Comparison of ENCODE assay signal across 8 mouse cellular contexts in genomic region chr2:160597582-160598281, GRCm38 (mm10). TPM values are rescaled to one million over a fixed set of nuclear protein-coding genes. Genes with fewer than 3 reads are reported as not detected.
A peak's percentile ranks its signal among the peaks of the same experiment; 100 is the strongest.
DNase-seq lines count a peak whose midpoint lies in the region; ATAC-seq and TF ChIP-seq lines count a peak whose summit lies in the region.

No protein-coding gene starts in this region.

- no peak overlapping the region for H3K4me3 ChIP-seq in left cerebral cortex, adult 2 months

- intact Hi-C loops in left cerebral cortex, adult 2 months (cut with DNase I), result loop anchor here (2.0 to 10.0 kb wide), 3 partner anchors 289 to 1803 kb away; partner anchors contain the start of gene Dhx35

- peak; percentile 90 for ATAC-seq in inflammation-experienced regulatory T-cells, adult 6 months
- peak; percentile 94 for ATAC-seq in megakaryocyte progenitor cell, adult 5-6 weeks (replicated peaks; ENCODE audit: poor library complexity)

- no peak overlapping the region for H3K27ac ChIP-seq in left cerebral cortex, adult 2 months

- TF ChIP-seq CTCF in left cerebral cortex, adult 2 months (IDR thresholded peaks at IDR 0.05), result peak; percentile 99

- DNase-seq in adipocyte (ENCODE audit: low spot score), result peak; percentile 84
- peak; percentile 49 to 75 for DNase-seq in cerebellum, postnatal 4 days (ENCODE audit: low spot score in 2 of 2)
- DNase-seq in gastrocnemius, postnatal 10 days, result peak; percentile 66
- DNase-seq in left cerebral cortex, adult 2 months (ENCODE audit: extremely low spot score in 1 of 2, low spot score in 2 of 2), result peak; percentile 55 to 75
- DNase-seq in right cerebral cortex, postnatal 14 days, result peak; percentile 70
- DNase-seq in urinary bladder, postnatal 36 days (ENCODE audit: low spot score in 2 of 2), result peak; percentile 53 to 59

RNA-seq across cellular contexts. Expression of gene Top1, which starts 48.0 kb away (rescaled TPM):
- total RNA-seq in gastrocnemius, postnatal 10 days (2021), result 10 to 100 TPM; 42.3 to 54.4 TPM
- 10 to 100 TPM; 84.6 to 91.2 (median 89.9) TPM for polyA plus RNA-seq in inflammation-experienced regulatory T-cells, adult 6 months (2017; shearing (Covaris generic))
- 10 to 100 TPM; 80.4 to 85.3 TPM for total RNA-seq in left cerebral cortex, adult 2 months (2021)
- 119 and 120 TPM in 2 replicates for total RNA-seq in megakaryocyte progenitor cell, adult 5-6 weeks (2015)
- total RNA-seq in megakaryocyte progenitor cell, adult 5-6 weeks (2017), result 149 and 151 TPM in 2 replicates
